Mouse (Mus musculus) thymus, adult 2 months (tissue): ENCODE results near the gene Dhx38.

ENCODE experiments used
- CTCF ChIP-seq: fragments of 200-500 bp; IDR thresholded peaks from 2 replicates; pipeline ENCODE4 v1.5.1; 2012; ENCODE audit warnings: mild to moderate bottlenecking, control low read depth, low read length, moderate library complexity, borderline replicate concordance; ENCODE audit not compliant: control insufficient read depth, poor library complexity, insufficient read depth; ENCODE audit errors: extremely low read depth
- POLR2A ChIP-seq: fragments of 200-500 bp; IDR thresholded peaks from 2 replicates; pipeline ENCODE4 v1.6.1; 2012; ENCODE audit warnings: mild to moderate bottlenecking, low read length, control low read depth, moderate library complexity; ENCODE audit not compliant: control insufficient read depth, poor library complexity, insufficient read depth; ENCODE audit errors: extremely low read depth

- TF ChIP-seq CTCF (no peak), POLR2A (no peak)
Observed at GRCm38 (mm10) chr8:109609153-109609502, 43.5 kb upstream of the Dhx38 start.
